Mouse (Mus musculus) CH12.LX (cell line): ENCODE data around the gene Dmd.

Experiments used
- BHLHE40 ChIP-seq: IDR thresholded peaks from 2 replicates; pipeline ENCODE4 v1.6.1; 2011; ENCODE audit warnings: mild to moderate bottlenecking, low read depth, low read length, improper control_type of control experiment
- CHD1 ChIP-seq: IDR thresholded peaks from 2 replicates; pipeline ENCODE4 v1.6.1; 2012; ENCODE audit warnings: low read depth, low read length, improper control_type of control experiment, inconsistent platforms
- CHD2 ChIP-seq: IDR thresholded peaks from 2 replicates; pipeline ENCODE4 v1.6.1; 2011; ENCODE audit warnings: low read length, improper control_type of control experiment
- CTCF ChIP-seq, 2 experiments: IDR thresholded peaks in 1 of 2; conservative IDR thresholded peaks in 1 of 2; 2 replicates each; pipeline ENCODE4 v1.5.1; 2011 to 2012; ENCODE audit warnings: low read depth in 2 of 2, low read length in 2 of 2, improper control_type of control experiment in 1 of 2, inconsistent platforms in 1 of 2, mild to moderate bottlenecking in 1 of 2, moderate library complexity in 1 of 2
- EP300 ChIP-seq: IDR thresholded peaks from 2 replicates; pipeline ENCODE4 v1.6.1; 2011; ENCODE audit warnings: low read length, improper control_type of control experiment
- KAT2A ChIP-seq: IDR thresholded peaks from 2 replicates; pipeline ENCODE4 v1.6.1; 2012; ENCODE audit warnings: low read length, improper control_type of control experiment, inconsistent platforms; ENCODE audit not compliant: insufficient replicate concordance
- MAFK ChIP-seq: IDR thresholded peaks from 2 replicates; pipeline ENCODE4 v1.6.1; 2011; ENCODE audit warnings: low read length, improper control_type of control experiment; ENCODE audit not compliant: insufficient replicate concordance
- MAX ChIP-seq: IDR thresholded peaks from 2 replicates; pipeline ENCODE4 v1.6.1; 2011; ENCODE audit warnings: low read length, improper control_type of control experiment
- MEF2A ChIP-seq: IDR thresholded peaks from 2 replicates; pipeline ENCODE4 v1.6.1; 2014; ENCODE audit warnings: low read depth, mild to moderate bottlenecking, inconsistent platforms, low read length, improper control_type of control experiment, borderline replicate concordance
- POLR2A ChIP-seq: IDR thresholded peaks from 2 replicates; pipeline ENCODE4 v1.6.1; 2011; ENCODE audit warnings: low read depth, mild to moderate bottlenecking, improper control_type of control experiment, low read length
- POLR2AphosphoS2 ChIP-seq: IDR thresholded peaks from 2 replicates; pipeline ENCODE4 v1.6.1; 2011; ENCODE audit warnings: low read depth, low read length, improper control_type of control experiment

DNA sequence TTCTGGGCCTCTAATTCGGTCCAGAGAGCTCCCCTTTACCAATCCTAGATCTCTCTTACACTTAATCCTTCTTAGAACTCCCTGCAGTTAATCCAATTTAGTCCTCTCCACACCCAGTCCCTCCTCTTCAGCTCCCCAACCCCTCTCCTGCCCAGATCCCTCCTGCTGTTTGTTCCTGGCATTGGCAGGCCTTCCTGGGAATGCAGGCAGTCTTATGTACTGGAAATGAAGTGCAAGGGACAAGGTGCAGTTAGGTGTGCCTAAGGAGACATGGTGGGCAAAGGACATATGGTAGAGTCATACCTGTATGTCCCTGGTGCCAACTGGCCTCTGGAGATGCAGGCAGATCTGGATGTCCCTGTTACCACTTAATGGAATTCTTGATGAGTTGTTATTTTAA, 1604.8 kb downstream of the Dmd start:
- TF ChIP-seq CTCF (conservative IDR thresholded peaks at IDR 0.05 in 1 of 2, IDR thresholded peaks at IDR 0.05 in 1 of 2; ENCODE audit: low read depth in 2 of 2, low read length in 2 of 2) (no peak), EP300 (no peak), CHD1 (no peak), MAX (no peak), POLR2AphosphoS2 (no peak), MEF2A (no peak), POLR2A (no peak), KAT2A (no peak), MAFK (no peak), BHLHE40 (no peak), CHD2 (no peak)
